9 mouse cellular contexts compared by ENCODE assay signal in the genomic region with DNA sequence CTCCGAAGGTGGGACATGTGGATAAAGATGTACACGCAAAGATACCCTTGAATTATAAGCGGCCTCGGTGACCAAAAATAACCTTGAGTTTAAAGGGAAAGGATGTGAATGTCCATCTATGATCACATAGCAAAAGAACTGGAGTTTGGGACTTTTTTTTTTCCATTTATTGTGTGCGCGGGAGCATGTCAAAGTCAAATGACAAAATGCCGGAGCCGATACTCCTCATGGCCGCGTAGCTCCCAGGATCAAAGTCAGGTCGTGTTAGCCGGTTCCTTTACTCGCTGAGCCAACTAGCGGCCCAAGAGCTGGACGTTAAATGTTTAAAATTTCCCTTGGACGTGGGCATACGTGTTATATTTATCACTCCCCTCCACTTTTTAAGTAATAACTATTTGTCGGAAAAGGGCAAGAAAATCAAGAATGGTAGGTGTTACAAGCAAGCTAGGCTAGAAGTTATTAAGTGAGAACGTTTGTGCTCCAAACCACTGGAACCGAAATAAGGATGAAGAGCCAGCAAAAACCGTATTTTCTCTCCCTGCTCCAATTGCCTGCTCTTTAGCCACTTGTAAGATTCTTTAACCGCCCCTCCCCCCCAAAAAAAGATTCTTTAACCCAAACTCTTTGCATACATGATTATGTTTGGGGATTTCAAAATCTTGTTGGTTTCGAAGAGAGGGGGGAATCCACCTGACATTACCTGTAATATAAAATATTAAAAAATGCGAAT. TPM values are rescaled to one million over a fixed set of nuclear protein-coding genes. Genes with fewer than 3 reads are reported as not detected.
A peak's percentile ranks its signal among the peaks of the same experiment; 100 is the strongest.
DNase-seq lines count a peak whose midpoint lies in the region; ATAC-seq and TF ChIP-seq lines count a peak whose summit lies in the region.
"Had no signal": no experiment of that assay in that cellular context is flagged by ENCODE, and none has a peak within 500 bp of the region (broad histone marks: within the 10 kb centered on the region; RNA-seq: fewer than 3 reads in every experiment).

No protein-coding gene starts in this region.

- H3K27me3 ChIP-seq in Patski, result no peaks in the 10 kb centered on the region
- no peaks in the 10 kb centered on the region for H3K27me3 ChIP-seq in kidney, embryonic 14.5 days (ENCODE audit: control insufficient read depth, insufficient read depth, low read length)
- H3K27me3 ChIP-seq in splenic B cell, adult 2 months (ENCODE audit: control insufficient read depth, insufficient read depth, low read length, poor library complexity, severe bottlenecking), result no peaks in the 10 kb centered on the region

- H3K27ac ChIP-seq in layer of hippocampus, adult 2 months, result peak overlapping the region; percentile 100
- H3K27ac ChIP-seq in kidney, embryonic 14.5 days (ENCODE audit: low read depth, low read length), result peak overlapping the region; percentile 87

- CTCF ChIA-PET in Patski (lab: Charles Lee), result interaction anchor here (0.9 to 2.9 kb wide), 11 partner anchors 11 to 95 kb away, joined by 3 to 13 read pairs (median 4); a partner anchor contains a TSS

- WGBS in kidney, embryonic 14.5 days, result 3% methylated on average over 24 of the region's 24 CpGs

- peak overlapping the region; percentile 67 for H3K4me2 ChIP-seq in kidney, embryonic 14.5 days (replicated peaks; ENCODE audit: low read depth, low read length)

- H3K36me3 ChIP-seq in kidney, embryonic 14.5 days (ENCODE audit: control insufficient read depth, insufficient read depth, low read length), result peaks cover 12% of the 10 kb centered on the region; the same call in 1 of the 2 replicates
- 0 out of 2 replicates have a peak, but pooled peaks cover 4% of the 10 kb centered on the region for H3K36me3 ChIP-seq in splenic B cell, adult 2 months (ENCODE audit: control insufficient read depth, insufficient read depth, low read length, poor library complexity, severe bottlenecking)

- ATAC-seq in Patski, result peak; percentile 34
- ATAC-seq in erythroid progenitor cell, adult 5-6 weeks (replicated peaks; ENCODE audit: low FRiP score, poor library complexity, severe bottlenecking), result peak; percentile 13
- ATAC-seq in kidney, embryonic 14.5 days (ENCODE audit: low FRiP score, low TSS enrichment), result peak; percentile 32; the same call in 1 of the 2 replicates

- H3K4me1 ChIP-seq in kidney, embryonic 14.5 days (ENCODE audit: control insufficient read depth, insufficient read depth, low read length), result no peaks in the 10 kb centered on the region

- peak overlapping the region; percentile 77 for H3K4me3 ChIP-seq in layer of hippocampus, adult 2 months
- peak overlapping the region; percentile 70 for H3K4me3 ChIP-seq in kidney, embryonic 14.5 days (ENCODE audit: low read length)

- TF ChIP-seq CTCF in layer of hippocampus, adult 2 months (conservative IDR thresholded peaks at IDR 0.05), result no peak; the same call in none of the 2 replicates
- no peak for TF ChIP-seq CTCF in Patski (IDR thresholded peaks at IDR 0.05)

- in situ Hi-C loops in Patski (cut with MboI; ENCODE audit: low pct_unique_long_range_greater_than_20kb), result loop anchor here (5.0 to 10.0 kb wide), 2 partner anchors 85 to 187 kb away; no protein-coding TSS in a partner anchor

- H3K9me3 ChIP-seq in kidney, embryonic 14.5 days (ENCODE audit: control insufficient read depth, low read length), result no peaks in the 10 kb centered on the region

- H3K9ac ChIP-seq in kidney, embryonic 14.5 days (ENCODE audit: low read depth, low read length), result peak overlapping the region; percentile 91

- POLR2A ChIA-PET in Patski (lab: Charles Lee), result interaction anchor here (0.5 to 2.0 kb wide), 2 partner anchors 11 to 61 kb away, joined by 4 to 5 read pairs; a partner anchor contains a TSS

- DNase-seq in layer of hippocampus, adult 2 months (ENCODE audit: low spot score in 2 of 2), result no peak
- DNase-seq in layer of hippocampus, postnatal 14 days (ENCODE audit: low spot score in 2 of 2), result no peak
- no peak for DNase-seq in Patski (ENCODE audit: low read depth, low spot score)
- peak; percentile 34 for DNase-seq in lung, postnatal 10 days
- DNase-seq in splenic B cell, adult 2 months (ENCODE audit: low read depth, low spot score), result peak; percentile 69
- no peak for DNase-seq in left cerebral cortex, adult 9 months (ENCODE audit: low spot score in 2 of 2)

RNA-seq across cellular contexts. Expression of a gene that starts 0.5 kb away (rescaled TPM):
- 1 to 10 TPM; 4.6 to 4.8 TPM for total RNA-seq in layer of hippocampus, adult 2 months (2021)
- 1 to 10 TPM; 3.3 to 4.2 TPM for total RNA-seq in layer of hippocampus, postnatal 14 days (2021)
- polyA plus RNA-seq in Patski (2021), result 2.8 TPM
- total RNA-seq in erythroid progenitor cell, adult 5-6 weeks (2015; ENCODE audit: low replicate concordance), result 89.0 and 90.1 TPM in 2 replicates
- total RNA-seq in erythroid progenitor cell, adult 5-6 weeks (2017; ENCODE audit: low replicate concordance), result 49.6 and 97.9 TPM in 2 replicates
- 10.8 and 13.2 TPM in 2 replicates for polyA plus RNA-seq in kidney, embryonic 14.5 days (2014; fragmentation: Nextera tagmentation; extraction: Ambion mirVana)

RNA-seq across cellular contexts. Expression of a gene that starts 23.5 kb away (rescaled TPM):
- not detected for total RNA-seq in layer of hippocampus, adult 2 months (2021)
- not detected for total RNA-seq in layer of hippocampus, postnatal 14 days (2021)
- not detected for polyA plus RNA-seq in Patski (2021)
- 1,402 and 1,484 TPM in 2 replicates for total RNA-seq in erythroid progenitor cell, adult 5-6 weeks (2015; ENCODE audit: low replicate concordance)
- total RNA-seq in erythroid progenitor cell, adult 5-6 weeks (2017; ENCODE audit: low replicate concordance), result 1,540 and 1,607 TPM in 2 replicates
- polyA plus RNA-seq in kidney, embryonic 14.5 days (2014; fragmentation: Nextera tagmentation; extraction: Ambion mirVana), result 0.57 and 0.73 TPM in 2 replicates

RNA-seq across cellular contexts. Expression of a gene that starts 46.4 kb away (rescaled TPM):
- total RNA-seq in layer of hippocampus, adult 2 months (2021), result not detected
- not detected for total RNA-seq in layer of hippocampus, postnatal 14 days (2021)
- polyA plus RNA-seq in Patski (2021), result not detected
- not detected in 2 replicates for total RNA-seq in erythroid progenitor cell, adult 5-6 weeks (2015; ENCODE audit: low replicate concordance)
- total RNA-seq in erythroid progenitor cell, adult 5-6 weeks (2017; ENCODE audit: low replicate concordance), result not detected in 2 replicates
- polyA plus RNA-seq in kidney, embryonic 14.5 days (2014; fragmentation: Nextera tagmentation; extraction: Ambion mirVana), result not detected in 2 replicates
- total RNA-seq: common myeloid progenitor, adult 5-6 weeks had no signal

Comparison
In these comparisons a context has a peak if more than half of its experiments do, and no peak if none do; other contexts are left out.
1. DNase-seq: peak in lung, postnatal 10 days (single experiment) and splenic B cell, adult 2 months (single experiment); none in layer of hippocampus, adult 2 months (0 of 2), layer of hippocampus, postnatal 14 days (0 of 2), Patski (single experiment) and left cerebral cortex, adult 9 months (0 of 2).
2. RNA of a gene that starts 0.5 kb away (total RNA-seq): 49.6 to 97.9 TPM in erythroid progenitor cell, adult 5-6 weeks; 4.6 to 4.8 TPM in layer of hippocampus, adult 2 months and 3.3 to 4.2 TPM in layer of hippocampus, postnatal 14 days; every median in the first group is over 4 times any median in the second.
3. RNA of a gene that starts 23.5 kb away (total RNA-seq): 1,402 to 1,607 TPM in erythroid progenitor cell, adult 5-6 weeks; not detected in layer of hippocampus, postnatal 14 days and not detected in layer of hippocampus, adult 2 months; every median in the first group is over 1,000 times any median in the second.
4. Peak in every context shown above with its lines, with median percentiles within 50 percentile points of each other: ATAC-seq.